Mouse (Mus musculus) testis, postnatal 14 days (tissue): ENCODE measurements at regions not wholly inside any gene's neighbourhood (a gene's known extent, or its start where the extent isn't known, plus 50 kb on each side); places are given as distances from the start of the nearest gene placed in this dataset.

Experiments used
- DNase-seq: peaks from one replicate; pipeline ENCODE4 v3.0.0; 2021; ENCODE audit warnings: low spot score

GRCm38 (mm10) chr12:52368034-52368433, 135.7 kb upstream of the Arhgap5 start:
- no peak for DNase-seq

GRCm38 (mm10) chr12:52368466-52368865, 135.3 kb upstream of the Arhgap5 start:
- no peak for DNase-seq

DNA sequence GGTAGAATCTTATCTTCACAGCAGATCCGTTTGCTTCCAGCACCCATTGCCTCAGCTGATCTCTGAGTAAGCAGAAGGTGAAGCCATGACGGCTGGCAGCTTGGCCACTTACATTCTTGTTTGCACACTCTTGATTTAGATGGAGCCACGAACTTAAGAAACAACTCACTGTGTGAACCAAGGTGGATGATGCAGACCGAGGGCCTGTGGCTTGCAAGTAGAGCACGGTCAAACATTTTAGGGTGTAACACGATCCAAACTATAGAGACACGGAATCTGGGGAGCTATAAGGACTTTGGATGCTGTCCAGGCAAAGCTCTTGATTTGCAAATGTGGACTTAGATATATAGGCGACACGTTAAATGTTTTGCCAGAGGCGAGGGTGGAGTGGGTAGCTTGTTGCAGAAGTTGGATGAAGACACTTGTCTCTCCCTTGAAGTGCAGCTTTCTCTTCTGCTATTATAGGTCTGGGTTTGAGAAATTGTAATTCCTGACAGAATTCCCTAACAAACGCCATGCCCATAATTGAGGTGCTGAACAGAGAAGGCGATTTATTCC, 133.5 kb upstream of the Arhgap5 start:
- DNase-seq: no peak

GRCm38 (mm10) chr12:52375116-52375515, 128.7 kb upstream of the Arhgap5 start:
- DNase-seq: no peak

DNA sequence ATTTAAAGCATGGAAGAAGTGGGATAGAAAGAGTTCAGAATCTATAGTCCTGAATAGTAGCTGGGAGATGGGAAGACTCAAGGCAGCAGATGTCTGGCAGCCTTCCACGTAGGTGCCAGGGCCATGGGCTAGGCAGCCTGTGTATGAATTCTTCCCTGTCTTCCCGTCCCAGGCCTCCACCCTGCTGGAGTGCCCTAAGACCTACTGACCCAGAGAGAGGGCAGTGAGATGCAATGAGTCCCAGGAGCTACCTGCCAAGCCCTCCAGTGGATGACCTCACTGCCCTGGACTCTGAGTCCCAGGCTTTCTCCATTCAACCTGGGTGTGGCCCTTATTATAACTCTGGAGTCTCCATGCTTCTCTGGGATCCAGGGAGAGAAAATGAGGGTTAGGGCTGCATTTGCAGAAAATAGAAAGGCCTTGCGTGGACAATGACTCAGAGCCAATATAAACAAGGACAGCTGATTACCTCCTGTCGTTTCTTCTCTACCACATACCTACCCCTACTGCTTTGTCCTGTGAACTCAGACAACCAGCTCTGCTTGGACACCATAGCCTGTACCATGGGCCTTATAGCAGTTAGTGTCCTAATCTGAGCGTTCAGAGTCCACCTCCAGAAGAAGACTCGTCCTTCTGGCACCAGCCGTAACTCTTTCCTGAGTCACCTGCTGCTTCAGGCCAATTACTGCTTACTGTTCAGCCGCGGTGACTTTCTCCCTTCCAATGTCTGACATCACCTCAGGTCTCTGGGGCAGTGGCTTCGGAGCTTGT, 126.9 kb upstream of the Arhgap5 start:
- DNase-seq: no peak

GRCm38 (mm10) chr12:52377463-52377848, 126.3 kb upstream of the Arhgap5 start:
- DNase-seq: no peak

DNA sequence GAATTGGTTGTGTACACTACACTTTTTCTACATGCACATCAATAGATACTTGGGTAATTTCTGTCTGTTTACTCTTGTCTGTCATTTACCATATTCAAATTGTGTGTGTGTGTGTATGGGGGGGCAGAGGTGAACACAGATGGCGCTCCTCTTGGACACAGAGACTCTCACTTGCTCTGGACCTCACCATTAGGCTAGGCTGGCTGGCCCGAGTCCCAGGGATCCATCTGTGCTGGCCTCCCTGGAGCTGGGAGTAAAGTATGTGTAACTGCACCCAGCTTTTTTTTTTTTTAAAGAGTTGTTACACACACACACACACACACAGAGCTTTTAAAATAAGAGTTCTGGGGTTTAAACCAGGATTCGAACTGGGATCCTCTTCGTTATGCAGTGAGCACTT, 124.5 kb upstream of the Arhgap5 start:
- DNase-seq: no peak

GRCm38 (mm10) chr12:52379960-52380359, 123.8 kb upstream of the Arhgap5 start:
- no peak for DNase-seq

DNA sequence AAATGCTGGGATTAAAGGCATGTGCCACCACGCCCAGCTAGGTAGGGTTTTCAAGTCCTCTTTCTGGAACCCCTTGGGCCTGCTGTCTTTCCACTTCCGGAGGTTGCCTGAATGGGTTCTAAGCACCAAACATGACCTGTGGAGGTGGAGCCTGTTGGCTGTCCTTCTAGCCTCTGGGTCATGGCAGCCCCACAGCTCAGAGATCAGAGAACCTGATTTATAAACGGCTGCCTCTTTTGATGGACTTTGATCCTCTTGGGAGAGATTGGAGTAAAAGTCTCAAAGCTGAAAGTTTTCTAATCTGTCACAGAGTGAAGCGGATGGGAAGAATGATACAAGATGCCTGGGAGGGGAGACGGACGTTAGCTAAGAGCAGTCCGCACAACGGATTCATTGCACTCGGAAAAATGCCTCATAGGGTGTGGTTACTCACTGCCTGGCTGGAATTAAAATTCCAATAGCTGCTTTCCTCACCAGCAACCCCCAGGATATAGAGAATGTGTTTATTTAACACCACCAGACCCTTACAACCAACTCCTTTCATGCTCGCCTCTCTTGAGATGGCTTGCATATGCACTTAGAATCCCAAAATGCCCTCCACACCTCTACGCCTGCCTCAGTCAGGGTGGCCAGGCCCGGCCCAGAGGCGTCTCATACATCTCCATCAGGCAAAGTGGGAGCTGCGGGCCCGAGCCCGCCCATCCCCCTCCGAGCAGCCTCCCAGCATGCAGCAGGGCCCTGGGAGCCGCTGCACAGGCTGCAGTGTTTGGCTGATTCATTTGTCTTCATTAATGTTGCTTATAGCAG, 122.4 kb upstream of the Arhgap5 start:
- no peak for DNase-seq

DNA sequence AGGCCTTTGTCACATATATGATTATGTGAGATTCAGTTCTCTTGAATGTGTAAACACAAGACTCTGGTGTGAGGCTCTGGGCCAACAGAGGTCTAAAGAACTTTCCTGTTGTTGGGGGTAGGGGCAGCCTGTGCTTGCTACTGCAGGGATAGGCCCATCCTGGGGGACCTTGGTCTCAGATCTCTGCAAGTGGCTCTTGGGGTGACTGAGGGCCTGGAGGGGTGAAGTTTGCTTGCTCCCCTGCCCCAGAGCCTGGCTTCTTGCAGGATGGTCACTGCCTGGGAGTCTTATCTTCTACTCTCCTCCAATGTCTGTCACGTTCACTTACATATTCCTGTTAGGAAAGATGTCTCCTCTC, 121.8 kb upstream of the Arhgap5 start:
- DNase-seq: no peak

DNA sequence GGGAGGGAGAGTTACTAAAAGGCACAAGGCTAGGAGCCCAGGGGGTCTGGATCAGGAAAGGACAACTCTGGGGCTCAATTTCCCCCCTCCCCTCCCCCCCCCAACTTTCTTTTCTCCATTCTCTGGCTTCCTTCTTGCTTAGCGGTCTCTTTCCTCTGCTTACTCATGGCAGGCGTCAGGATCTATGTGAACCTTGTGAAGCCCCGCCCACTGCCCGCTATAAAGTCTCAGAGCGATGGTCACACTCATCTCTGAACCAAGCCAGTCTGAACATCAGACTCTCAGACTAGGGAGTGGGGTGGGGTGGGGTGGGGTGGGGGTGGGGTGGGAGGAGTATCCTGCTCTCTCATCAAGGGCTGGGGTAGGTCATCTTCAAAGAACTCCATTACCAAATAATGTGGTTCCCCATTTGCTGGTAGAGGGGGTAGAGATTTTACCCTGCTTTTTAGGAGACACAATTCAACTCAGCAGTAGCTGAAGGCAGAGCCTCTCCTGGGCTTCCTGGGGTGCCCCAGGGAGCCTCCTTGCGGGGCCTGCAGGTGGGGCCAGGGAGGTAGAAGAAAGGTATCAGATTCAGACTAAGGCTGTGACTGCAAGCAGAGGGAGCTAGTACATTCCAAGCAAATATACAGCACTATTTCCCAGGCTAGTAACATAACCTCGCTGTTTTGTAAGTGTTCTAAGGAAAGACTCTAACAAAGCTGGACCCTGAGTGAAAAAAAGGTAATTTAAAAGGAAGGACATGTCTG, 120.8 kb upstream of the Arhgap5 start:
- no peak for DNase-seq

DNA sequence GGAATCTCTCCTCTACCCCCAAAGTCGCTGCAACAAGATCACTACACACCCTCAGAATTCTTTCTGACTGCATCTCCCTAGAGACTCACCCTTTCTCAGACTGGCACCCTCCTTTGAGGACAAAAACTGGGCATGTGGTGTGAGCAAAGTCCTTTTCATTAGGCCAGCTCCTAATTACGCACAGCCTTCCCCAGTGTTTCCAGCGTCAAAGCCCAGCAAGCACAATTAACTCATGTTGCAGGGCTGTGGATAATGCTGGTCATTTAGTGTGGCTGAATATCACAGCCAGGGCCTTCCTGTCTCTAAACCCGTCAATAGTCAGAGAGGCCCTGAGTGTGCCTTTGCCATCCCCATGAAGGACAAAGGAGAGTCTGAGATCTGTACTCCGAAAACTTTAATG, 114.2 kb upstream of the Arhgap5 start:
- no peak for DNase-seq

DNA sequence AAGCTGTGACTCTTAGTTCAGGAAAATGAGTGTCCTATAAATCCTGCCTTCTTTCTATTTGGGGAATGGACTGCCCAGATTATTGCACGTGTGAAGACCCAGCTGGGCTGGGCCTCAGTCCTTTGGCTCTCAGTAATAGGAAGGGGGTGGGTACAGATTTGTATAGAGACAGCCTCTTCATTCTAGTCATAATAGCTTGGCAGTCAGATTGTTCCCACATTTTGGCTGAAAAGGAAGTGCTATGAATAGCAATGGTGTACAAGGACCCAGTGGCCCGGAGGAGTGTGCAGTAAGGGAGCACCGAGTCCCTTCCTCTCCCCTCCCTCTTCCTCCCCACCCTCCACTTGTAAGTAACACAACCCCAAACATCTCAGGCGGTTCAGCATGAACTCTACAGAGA, 113.5 kb upstream of the Arhgap5 start:
- DNase-seq: peak; percentile 9

- no peak for DNase-seq
Observed at GRCm38 (mm10) chr12:52392636-52393035, 111.1 kb upstream of the Arhgap5 start.

DNA sequence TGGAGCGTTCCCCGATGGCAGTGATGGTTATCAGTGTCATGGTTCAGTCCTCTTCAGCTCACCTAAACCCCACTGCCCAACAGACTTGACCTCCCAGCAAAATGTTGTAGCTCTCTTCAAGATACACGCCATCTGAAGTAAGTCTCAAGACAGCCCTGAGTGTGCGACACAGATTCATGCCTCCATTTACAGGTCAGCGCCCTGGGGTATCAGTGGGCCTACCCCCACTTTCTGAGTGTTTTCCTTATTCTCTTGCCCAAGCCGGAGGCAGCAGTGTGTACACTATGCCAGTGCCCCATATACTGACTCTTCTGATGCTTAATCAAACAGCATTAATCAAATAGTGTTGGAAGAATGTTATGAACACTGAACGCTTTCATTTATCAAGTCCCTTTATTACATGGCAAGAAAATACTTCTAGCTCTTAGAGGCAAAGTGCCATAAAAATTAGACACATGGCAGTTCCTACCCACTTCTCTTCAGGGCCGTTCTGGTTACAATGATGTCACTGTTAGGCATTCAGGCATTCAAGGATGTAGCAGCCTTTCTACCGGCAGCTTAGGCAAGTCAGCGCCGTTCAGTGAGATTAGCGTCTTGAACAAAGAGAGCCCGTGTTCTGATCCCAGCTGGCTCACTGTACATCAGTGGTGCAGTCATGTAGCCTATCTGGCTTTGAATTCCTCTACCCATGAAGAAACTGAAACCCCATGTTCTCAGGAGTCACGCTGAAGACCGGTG, 109.6 kb upstream of the Arhgap5 start:
- no peak for DNase-seq

DNA sequence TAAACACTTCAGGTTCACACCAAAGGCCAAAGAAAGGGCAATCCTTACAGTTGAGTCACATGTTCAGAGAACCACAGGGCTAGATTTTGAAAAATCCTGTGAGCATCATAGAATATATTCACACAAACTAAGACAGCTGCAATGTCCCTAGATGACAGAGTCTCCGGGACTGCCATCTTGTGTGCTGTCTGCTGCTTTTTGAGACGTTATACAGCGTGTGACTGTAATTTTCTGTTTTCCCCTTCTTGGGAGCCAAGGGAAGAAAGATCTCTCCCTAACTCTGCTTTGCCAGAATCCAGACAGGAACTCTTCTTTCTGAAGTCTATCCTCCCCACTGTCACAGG, 109.1 kb upstream of the Arhgap5 start:
- DNase-seq: no peak

DNA sequence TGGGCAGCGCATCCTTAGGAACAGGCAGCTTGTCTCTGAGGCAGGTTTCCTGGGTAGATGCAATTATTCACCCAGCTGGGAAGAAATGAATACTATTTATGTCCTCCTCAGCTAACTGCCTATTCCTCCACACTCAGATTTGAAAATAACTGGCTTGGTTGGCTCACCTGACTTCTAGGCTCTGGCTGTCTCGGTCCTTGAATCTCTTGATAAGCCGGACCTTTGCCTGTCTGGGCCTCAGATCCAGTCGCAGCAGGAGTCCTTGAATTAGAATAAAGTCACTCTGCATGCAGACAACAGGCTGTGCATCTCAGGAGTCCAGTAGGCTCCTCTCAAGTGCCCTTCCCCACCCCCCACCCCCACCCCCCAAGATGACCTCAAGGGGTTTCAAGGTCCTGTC, 108.7 kb upstream of the Arhgap5 start:
- DNase-seq: no peak

GRCm38 (mm10) chr12:52396178-52396841, 107.5 kb upstream of the Arhgap5 start:
- peak; percentile 22 for DNase-seq

GRCm38 (mm10) chr12:52397718-52398510, 105.9 kb upstream of the Arhgap5 start:
- DNase-seq: no peak

DNA sequence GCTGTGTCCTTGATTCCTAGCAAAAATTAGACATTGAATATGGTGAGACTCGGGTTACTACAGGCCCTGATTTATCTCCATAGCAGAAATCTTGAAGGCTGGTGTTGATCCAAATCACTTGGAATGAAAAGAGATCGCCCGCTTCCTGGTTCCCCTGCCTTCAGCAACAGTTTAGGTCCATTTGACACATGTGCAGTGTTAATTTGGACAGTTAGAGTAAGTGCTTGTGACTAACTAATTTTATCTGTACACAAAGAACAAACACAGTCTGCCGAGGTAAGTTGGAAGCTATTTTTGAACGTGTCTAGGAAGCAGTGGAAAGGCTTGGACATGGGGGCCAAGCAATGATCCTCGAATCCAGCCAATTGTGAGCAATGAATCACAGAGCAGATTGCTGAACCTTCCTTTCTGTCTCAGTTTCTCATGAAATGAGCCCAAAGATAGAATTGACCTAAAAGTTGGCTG, 105.2 kb upstream of the Arhgap5 start:
- DNase-seq: no peak
